Mouse (Mus musculus) forebrain, embryonic 15.5 days (tissue): ENCODE data around the gene Atp1a2. TPM values are rescaled to one million over a fixed set of nuclear protein-coding genes. Genes with fewer than 3 reads are reported as not detected.

Source experiments
- ATAC-seq: fragments of 200-750 bp; cut with Nextera tagmentation; replicated peaks from 2 replicates; pipeline ENCODE4 v1.8.0; 2017; ENCODE audit warnings: mild to moderate bottlenecking, moderate TSS enrichment, moderate library complexity
- H3K27ac ChIP-seq: fragments of 300-500 bp; sonication (generic); replicated peaks from 2 replicates; pipeline ENCODE4 v1.5.1; 2015; ENCODE audit warnings: mild to moderate bottlenecking, inconsistent platforms
- H3K27me3 ChIP-seq: fragments of 300-500 bp; sonication (generic); 2 replicates; pipeline ENCODE4 v1.6.1; 2015; ENCODE audit warnings: inconsistent platforms
- H3K36me3 ChIP-seq: fragments of 300-500 bp; sonication (generic); 2 replicates; pipeline ENCODE4 v1.6.1; 2015; ENCODE audit warnings: mild to moderate bottlenecking, inconsistent platforms
- H3K4me1 ChIP-seq: fragments of 300-500 bp; sonication (generic); 2 replicates; pipeline ENCODE4 v1.6.1; 2015; ENCODE audit warnings: inconsistent platforms
- H3K4me2 ChIP-seq: fragments of 300-500 bp; sonication (generic); replicated peaks from 2 replicates; pipeline ENCODE4 v1.6.1; 2015; ENCODE audit warnings: mild to moderate bottlenecking, inconsistent platforms
- H3K4me3 ChIP-seq: fragments of 300-500 bp; sonication (generic); 2 replicates; pipeline ENCODE4 v1.5.1; 2015; ENCODE audit warnings: mild to moderate bottlenecking, inconsistent platforms
- H3K9ac ChIP-seq: fragments of 300-500 bp; sonication (generic); replicated peaks from 2 replicates; pipeline ENCODE4 v1.6.1; 2015; ENCODE audit warnings: mild to moderate bottlenecking, inconsistent platforms
- H3K9me3 ChIP-seq: fragments of 300-500 bp; sonication (generic); 2 replicates; pipeline ENCODE4 v1.6.1; 2016; ENCODE audit warnings: inconsistent platforms
- WGBS: fragments of 180-500 bp; shearing (Covaris S2); methylation state at CpG from one replicate; pipeline ENCODE4 v1.1.7; 2015; ENCODE audit warnings: mixed read lengths; 5-methylcytosine and 5-hydroxymethylcytosine counted together
- polyA plus RNA-seq: library from polyadenylated mRNA; unstranded; fragments of >200 nt; fragmentation: Nextera tagmentation; extraction: Ambion mirVana; gene quantifications from 2 replicates; pipeline ENCODE4 v1.2.1, GENCODE M21; 2015

The Atp1a2 gene
- polyA plus RNA-seq, 1 experiment from 2014 or later: 33.1 TPM

DNA sequence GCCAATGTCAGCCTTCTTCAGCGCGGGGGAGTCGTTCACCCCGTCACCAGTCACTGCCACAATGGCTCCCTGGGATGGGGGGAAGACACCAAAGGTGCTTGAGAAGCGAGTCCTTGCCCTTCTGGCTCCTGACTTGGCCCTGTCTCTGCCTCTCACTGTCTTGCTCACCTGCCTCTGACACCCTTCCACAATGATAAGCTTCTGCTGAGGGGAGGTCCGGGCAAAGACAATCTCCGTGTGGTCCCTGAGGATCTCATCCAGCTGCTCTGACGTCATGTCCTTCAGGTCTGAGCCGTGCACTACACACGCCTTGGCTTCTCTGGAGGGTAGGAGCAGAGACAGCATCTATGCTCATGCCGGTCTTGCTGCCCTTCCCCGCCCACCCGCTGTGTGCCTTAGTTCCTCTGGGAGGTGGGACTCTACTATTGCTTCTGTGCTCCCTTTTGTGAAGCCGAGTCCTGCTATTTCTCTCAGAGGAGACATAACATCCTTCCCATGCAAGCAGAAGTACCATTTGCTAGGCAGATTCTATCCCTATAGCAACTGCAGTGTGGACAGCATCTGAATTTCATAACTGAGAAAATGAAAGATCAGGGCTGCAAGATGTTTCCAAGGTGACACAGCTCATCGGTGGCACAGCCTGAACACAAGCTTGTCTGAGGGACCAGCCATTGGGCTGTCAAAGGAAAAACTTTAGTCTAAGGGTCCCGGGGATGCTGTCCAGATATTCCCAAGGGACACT, 17.9 kb downstream of the Atp1a2 start:
- H3K4me1 ChIP-seq: no peaks in the 10 kb centered on the region
- H3K9ac ChIP-seq: no peak overlapping the region
- H3K4me2 ChIP-seq: no peak overlapping the region
- no peaks in the 10 kb centered on the region for H3K36me3 ChIP-seq
- H3K27ac ChIP-seq: no peak overlapping the region
- WGBS: 81% methylated on average over 16 of the region's 16 CpGs
- H3K9me3 ChIP-seq: no peaks in the 10 kb centered on the region
- no peak overlapping the region for H3K4me3 ChIP-seq
- ATAC-seq: 0 out of 2 replicates have a peak, but pooled peaks have one; percentile 12
- no peaks in the 10 kb centered on the region for H3K27me3 ChIP-seq

DNA sequence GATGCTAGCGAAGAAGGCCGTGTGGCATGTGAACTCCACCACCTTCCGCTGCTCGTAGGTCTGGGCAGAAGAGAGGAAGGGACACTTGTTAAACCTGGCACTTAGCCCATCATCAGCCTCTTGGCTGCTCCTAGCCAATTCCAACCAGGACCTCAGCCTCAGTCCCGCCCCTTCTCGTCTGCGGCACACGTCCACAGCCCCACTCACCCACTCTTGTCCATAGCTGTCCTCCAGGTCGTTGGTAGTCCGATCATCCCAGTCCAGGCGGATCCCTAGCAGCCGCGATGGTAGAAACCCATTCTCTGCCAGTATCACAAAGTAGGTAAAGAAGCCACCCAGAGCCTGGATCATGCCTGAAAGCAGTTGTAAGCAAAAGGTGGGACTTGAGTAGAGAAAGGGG, 19.5 kb downstream of the Atp1a2 start:
- WGBS: 91% methylated on average over 13 of the region's 13 CpGs
- no peak overlapping the region for H3K9ac ChIP-seq
- ATAC-seq: no peak
- no peaks in the 10 kb centered on the region for H3K36me3 ChIP-seq
- no peak overlapping the region for H3K27ac ChIP-seq
- no peaks in the 10 kb centered on the region for H3K4me1 ChIP-seq
- H3K4me3 ChIP-seq: no peak overlapping the region
- H3K27me3 ChIP-seq: no peaks in the 10 kb centered on the region
- H3K4me2 ChIP-seq: no peak overlapping the region
- H3K9me3 ChIP-seq: no peaks in the 10 kb centered on the region

DNA sequence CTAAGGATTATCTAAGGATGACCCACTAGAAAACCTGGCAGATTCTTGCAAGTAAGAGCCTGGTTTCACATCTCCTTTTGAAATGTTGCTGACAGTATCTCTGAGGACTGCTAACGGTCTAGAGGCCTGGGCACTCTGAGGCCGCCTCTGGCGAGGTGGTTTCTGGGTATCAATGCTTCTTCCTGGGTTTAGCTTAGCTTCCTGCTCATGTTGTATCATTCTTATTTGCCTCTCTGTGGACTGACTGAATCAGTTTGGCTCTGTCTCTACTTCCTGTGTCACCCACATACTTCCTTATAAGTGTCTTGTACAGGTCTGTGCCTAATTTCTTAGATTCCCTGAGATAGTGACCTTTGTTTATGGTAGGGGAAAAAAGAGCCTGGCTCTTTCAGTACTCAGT, 20.7 kb downstream of the Atp1a2 start:
- Histone ChIP-seq H3K27me3 (no peaks in the 10 kb centered on the region), H3K27ac (no peak overlapping the region), H3K36me3 (no peaks in the 10 kb centered on the region), H3K9ac (no peak overlapping the region), H3K4me2 (no peak overlapping the region), H3K9me3 (no peaks in the 10 kb centered on the region), H3K4me3 (no peak overlapping the region), H3K4me1 (peaks cover under 1% of the 10 kb centered on the region; the same call in 1 of the 2 replicates)
- ATAC-seq: no peak
- WGBS: 83% methylated on average over 3 of the region's 3 CpGs

DNA sequence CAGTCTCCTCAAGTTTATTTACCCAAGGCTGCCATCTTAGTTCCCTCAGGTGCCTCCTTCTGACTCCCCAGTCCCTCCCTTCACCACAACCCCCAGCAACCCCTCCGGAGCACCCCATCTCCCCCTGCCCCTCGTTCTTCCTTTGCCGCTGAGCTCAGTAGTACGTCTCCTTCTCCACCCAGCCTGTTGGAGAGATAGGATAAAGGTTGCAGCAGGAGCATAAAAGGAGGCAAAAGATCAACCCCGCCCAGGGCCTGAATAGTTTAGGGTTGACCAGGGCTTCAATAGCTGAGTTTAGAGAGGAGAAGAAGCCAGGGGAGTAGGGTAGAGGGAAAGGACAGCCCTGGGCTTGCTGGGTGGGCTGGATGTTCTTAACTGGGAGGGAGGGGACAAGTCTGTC, 23.3 kb downstream of the Atp1a2 start:
- Histone ChIP-seq H3K4me2 (no peak overlapping the region), H3K27me3 (no peaks in the 10 kb centered on the region), H3K27ac (no peak overlapping the region), H3K9ac (no peak overlapping the region), H3K4me3 (no peak overlapping the region), H3K36me3 (no peaks in the 10 kb centered on the region), H3K4me1 (peaks cover 11% of the 10 kb centered on the region), H3K9me3 (no peaks in the 10 kb centered on the region)
- WGBS: 69% methylated on average over 5 of the region's 5 CpGs
- ATAC-seq: no peak

DNA sequence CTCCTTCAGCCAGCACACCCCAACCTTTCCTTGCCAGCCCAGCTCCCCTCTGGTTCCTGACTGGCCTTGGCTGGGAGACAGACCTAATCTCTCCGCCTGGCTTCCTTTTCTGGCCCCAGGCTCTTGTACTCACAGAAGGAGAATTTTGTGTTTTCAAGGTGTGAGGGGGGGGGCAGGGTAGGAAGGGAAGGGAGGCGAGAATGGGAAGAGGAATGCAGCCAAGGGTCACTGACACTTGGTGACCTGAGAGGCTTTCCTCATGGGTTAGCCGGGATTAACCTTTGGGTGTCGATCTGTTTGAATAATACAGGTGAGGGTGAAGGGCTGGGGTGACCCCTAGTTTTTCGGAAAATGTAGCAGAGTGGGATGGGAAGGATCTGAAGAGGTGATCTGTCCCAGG, 23.7 kb downstream of the Atp1a2 start:
- H3K4me3 ChIP-seq: no peak overlapping the region
- no peak overlapping the region for H3K4me2 ChIP-seq
- 69% methylated on average over 5 of the region's 5 CpGs for WGBS
- no peak for ATAC-seq
- no peaks in the 10 kb centered on the region for H3K27me3 ChIP-seq
- H3K27ac ChIP-seq: no peak overlapping the region
- peaks cover 11% of the 10 kb centered on the region for H3K4me1 ChIP-seq
- H3K36me3 ChIP-seq: no peaks in the 10 kb centered on the region
- no peak overlapping the region for H3K9ac ChIP-seq
- H3K9me3 ChIP-seq: no peaks in the 10 kb centered on the region

DNA sequence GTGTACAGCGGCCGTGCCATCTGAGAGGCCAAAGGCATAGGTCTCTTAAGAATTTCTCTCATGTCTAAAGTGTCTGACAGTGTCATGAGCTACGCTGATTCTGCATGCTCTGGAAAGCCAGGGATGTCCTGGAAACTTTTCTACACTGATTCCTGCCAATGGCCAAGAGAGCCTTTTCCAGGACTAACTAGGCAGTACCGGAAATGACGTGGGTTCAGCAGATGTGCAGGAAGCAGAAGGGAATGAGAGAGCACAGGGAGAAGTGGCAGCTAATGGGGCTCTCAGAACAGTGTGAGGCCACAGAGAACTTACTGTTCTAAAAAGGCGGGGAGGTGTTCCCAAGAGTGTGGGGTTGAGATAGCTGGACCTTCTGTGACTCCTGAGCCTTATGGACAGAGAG, 24.5 kb downstream of the Atp1a2 start:
- Histone ChIP-seq H3K4me2 (no peak overlapping the region), H3K27me3 (no peaks in the 10 kb centered on the region), H3K9ac (no peak overlapping the region), H3K4me3 (no peak overlapping the region), H3K27ac (no peak overlapping the region), H3K9me3 (no peaks in the 10 kb centered on the region), H3K36me3 (no peaks in the 10 kb centered on the region), H3K4me1 (peaks cover 11% of the 10 kb centered on the region)
- ATAC-seq: no peak
- 93% methylated on average over 6 of the region's 6 CpGs for WGBS

DNA sequence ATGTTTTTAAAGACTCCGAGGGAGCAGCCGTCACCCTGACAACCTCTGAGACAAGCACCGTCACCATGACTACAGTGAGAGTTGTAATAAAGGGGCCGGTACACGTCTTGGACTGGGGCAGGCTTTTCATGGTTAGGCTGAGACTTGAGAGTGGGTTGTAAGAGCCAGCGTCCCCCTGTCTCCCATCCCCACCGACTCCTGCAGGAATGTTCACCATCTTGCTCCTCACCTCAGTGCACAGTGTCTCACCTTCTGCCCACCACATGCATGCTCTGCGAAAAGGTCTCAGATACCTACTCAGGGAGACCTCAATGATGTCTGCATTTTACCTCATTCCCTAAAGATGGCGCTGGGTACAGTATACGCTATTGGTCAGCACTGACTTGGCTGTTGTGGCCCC, 26.1 kb downstream of the Atp1a2 start:
- Histone ChIP-seq H3K4me3 (no peak overlapping the region), H3K27me3 (no peaks in the 10 kb centered on the region), H3K27ac (0 out of 2 replicates have a peak overlapping the region, but pooled peaks have one; percentile 14), H3K9ac (no peak overlapping the region), H3K36me3 (no peaks in the 10 kb centered on the region), H3K4me1 (peaks cover 11% of the 10 kb centered on the region), H3K9me3 (no peaks in the 10 kb centered on the region), H3K4me2 (no peak overlapping the region)
- ATAC-seq: peak; percentile 93
- WGBS: 31% methylated on average over 10 of the region's 10 CpGs

DNA sequence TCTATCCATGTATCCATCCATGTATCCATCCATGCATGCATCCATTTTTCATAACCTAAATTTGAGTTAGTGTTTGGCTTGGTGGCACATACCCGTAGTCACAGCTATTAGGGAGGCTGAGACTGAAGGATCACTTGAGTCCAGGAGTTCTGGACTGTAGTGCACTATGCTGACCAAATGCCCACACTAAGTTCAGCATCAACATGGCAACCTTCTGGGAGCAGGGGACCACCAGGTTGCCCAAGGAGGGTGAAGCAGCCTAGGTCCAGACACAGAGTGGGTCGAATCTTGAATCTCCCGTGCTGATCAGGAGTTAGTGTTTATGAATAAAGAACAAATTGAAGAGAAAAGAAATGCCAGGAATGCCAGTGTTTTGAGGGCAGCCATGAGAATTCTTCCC, 26.7 kb downstream of the Atp1a2 start:
- Histone ChIP-seq H3K27me3 (no peaks in the 10 kb centered on the region), H3K9me3 (no peaks in the 10 kb centered on the region), H3K9ac (no peak overlapping the region), H3K4me2 (no peak overlapping the region), H3K4me1 (peaks cover 11% of the 10 kb centered on the region), H3K4me3 (no peak overlapping the region), H3K27ac (peak overlapping the region; percentile 31), H3K36me3 (no peaks in the 10 kb centered on the region)
- WGBS: 62% methylated on average over 3 of the region's 3 CpGs
- peak; percentile 34 for ATAC-seq

DNA sequence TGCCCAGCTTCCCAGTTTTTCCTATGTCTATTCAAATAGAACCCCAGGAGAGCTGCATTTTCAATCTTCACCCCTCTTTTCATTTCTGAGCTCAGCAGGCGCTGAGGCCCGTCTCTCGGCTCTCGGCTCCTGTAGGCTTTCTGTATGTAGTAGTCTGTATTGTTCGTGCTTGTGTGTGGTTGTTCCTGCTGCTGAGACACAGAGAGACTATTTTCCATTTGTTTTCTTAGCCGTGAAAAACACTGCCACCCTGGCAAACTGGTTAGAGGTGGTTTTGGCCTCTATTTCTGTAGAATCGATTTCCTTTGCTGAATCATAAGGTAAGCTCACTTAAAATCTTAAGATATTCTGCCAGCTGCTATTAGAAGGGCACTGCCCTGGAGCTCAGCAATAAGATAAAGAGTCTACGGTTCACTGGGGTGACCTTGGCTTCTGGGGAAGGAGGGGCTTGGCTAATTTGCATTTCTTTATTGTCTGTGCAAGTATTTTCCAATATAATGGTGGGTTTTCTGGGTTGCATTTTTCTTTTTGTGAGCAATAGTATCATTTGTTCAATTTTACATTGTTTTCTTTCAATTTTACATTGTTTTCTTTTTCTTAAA, 36.3 kb downstream of the Atp1a2 start, which contains the start of gene Igsf8:
Gene Igsf8, plus strand, starts transcription at position 165 of the 602 bp plus-strand sequence.
- ATAC-seq: no peak
- H3K27ac ChIP-seq: peak within 1 kb of the TSS; percentile 62
- no peaks in the 10 kb centered on the region for H3K27me3 ChIP-seq
- 13% methylated on average over 8 of the region's 8 CpGs for WGBS
- H3K36me3 ChIP-seq: no peaks in the 10 kb centered on the region
- H3K9ac ChIP-seq: no peak within 1 kb of the TSS
- H3K4me3 ChIP-seq: no peak within 1 kb of the TSS
- peaks cover 6% of the 10 kb centered on the region for H3K4me1 ChIP-seq
- no peak within 1 kb of the TSS for H3K4me2 ChIP-seq
- H3K9me3 ChIP-seq: no peaks in the 10 kb centered on the region

DNA sequence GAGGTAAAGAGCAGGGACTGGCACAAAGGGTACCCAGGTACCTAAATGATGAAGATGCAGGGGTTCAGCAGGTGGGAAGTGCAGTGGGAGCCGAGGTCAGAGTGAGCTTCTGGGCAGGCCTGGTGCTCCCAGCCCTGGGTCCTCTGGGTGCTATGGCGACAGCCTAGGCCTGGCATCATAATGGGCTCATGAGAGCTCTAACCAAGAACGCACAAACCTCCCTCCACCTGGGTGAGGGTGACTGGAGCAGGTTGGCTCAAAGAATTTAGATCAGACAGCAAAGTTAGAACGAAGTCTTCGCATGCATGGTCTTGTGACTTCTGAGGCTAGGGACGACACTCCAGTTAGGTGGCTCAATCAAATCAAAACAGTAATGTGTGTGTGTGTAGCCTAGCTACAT, 39.5 kb downstream of the Atp1a2 start, which contains the start of gene Atp1a4:
Gene Atp1a4, minus strand, starts transcription at position 101 of the 400 bp plus-strand sequence.
- Histone ChIP-seq H3K9me3 (no peaks in the 10 kb centered on the region), H3K36me3 (no peaks in the 10 kb centered on the region), H3K9ac (no peak within 1 kb of the TSS), H3K4me2 (no peak within 1 kb of the TSS), H3K27me3 (no peaks in the 10 kb centered on the region), H3K27ac (no peak within 1 kb of the TSS), H3K4me3 (no peak within 1 kb of the TSS), H3K4me1 (peaks cover 6% of the 10 kb centered on the region)
- ATAC-seq: no peak
- 90% methylated on average over 6 of the region's 6 CpGs for WGBS

DNA sequence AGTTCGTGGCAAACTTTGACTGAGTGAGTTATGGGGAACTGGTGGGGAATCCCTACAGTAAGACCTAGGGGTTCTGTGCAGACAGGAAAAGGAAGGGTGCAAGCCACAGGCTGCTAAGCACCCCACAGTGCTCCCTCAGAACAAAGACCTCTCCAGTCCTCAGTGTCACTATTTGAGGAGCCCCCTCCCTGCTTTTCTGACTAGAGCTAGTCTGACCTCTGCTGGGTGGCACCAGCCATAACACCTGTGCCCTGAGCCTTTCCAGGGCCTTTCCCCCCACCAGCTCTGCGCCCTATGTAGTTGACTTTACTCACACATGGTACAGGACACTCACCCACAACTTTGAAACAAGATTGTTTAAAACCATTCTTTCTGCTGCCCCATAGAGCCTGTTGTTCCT, 50.2 kb downstream of the Atp1a2 start:
- Histone ChIP-seq H3K27me3 (no peaks in the 10 kb centered on the region), H3K4me3 (no peak overlapping the region), H3K27ac (no peak overlapping the region), H3K9me3 (no peaks in the 10 kb centered on the region), H3K4me1 (0 out of 2 replicates have a peak, but pooled peaks cover 8% of the 10 kb centered on the region), H3K36me3 (no peaks in the 10 kb centered on the region), H3K4me2 (no peak overlapping the region), H3K9ac (no peak overlapping the region)
- ATAC-seq: peak; percentile 60; the same call in 1 of the 2 replicates
- WGBS: 36% methylated on average over 2 of the region's 2 CpGs

DNA sequence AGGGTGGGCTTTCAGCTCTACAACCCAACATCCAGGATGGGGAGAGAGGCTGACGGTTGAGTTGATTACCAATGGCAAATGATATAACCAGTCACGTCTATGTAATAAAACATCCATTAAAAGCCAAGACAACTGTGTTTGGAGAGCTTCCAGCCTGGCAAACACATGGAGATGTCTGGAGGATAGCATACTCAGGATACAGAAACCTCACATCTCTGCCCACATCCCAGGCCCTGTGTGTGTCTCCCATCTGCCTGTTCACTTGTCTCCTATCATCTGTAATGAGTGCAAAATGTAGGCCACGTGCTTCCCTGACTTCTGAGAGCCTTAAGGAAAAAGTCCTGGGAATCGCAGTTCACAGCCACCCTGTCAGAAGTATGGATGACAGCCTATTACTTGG, 50.6 kb downstream of the Atp1a2 start:
- Histone ChIP-seq H3K9ac (no peak overlapping the region), H3K4me3 (no peak overlapping the region), H3K4me1 (0 out of 2 replicates have a peak, but pooled peaks cover 8% of the 10 kb centered on the region), H3K27me3 (no peaks in the 10 kb centered on the region), H3K36me3 (no peaks in the 10 kb centered on the region), H3K9me3 (no peaks in the 10 kb centered on the region), H3K27ac (no peak overlapping the region), H3K4me2 (no peak overlapping the region)
- no peak for ATAC-seq
- 61% methylated on average over 4 of the region's 4 CpGs for WGBS
